Mouse (Mus musculus): ENCODE measurements at regions not wholly inside any gene's neighbourhood (a gene's known extent, or its start where the extent isn't known, plus 50 kb on each side); places are given as distances from the start of the nearest gene placed in this dataset.

DNA sequence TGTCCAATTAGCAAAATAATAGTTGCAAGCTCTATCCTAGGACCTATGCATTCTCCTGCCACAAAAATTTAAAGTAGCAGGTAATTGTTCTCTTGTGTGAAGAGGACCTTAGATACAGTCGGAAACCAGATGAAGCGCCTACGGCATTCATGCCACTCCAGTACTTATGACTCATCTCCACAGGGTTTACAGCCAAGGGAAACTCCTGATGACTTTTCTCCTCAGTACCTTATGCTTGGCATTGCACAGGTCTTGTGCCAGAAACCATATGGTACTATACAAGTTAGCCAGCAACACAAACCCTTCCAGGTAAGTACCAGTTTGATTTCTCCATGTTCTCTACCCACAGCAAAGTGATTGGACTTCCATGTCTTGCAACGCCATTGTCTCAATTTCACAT is 606.3 kb upstream of the Dmac1 start:
- no peak overlapping the region for H3K4me3 ChIP-seq
- H3K27me3 ChIP-seq: no peaks in the 10 kb centered on the region
- no peaks in the 10 kb centered on the region for H3K9me3 ChIP-seq
- no peak for ATAC-seq (ENCODE audit: low FRiP score, low read depth)
- no peaks in the 10 kb centered on the region for H3K4me1 ChIP-seq
- H3K27ac ChIP-seq (replicated peaks): no peak overlapping the region
- WGBS: 98% methylated on average over 4 of the region's 4 CpGs
- no peak overlapping the region for H3K4me2 ChIP-seq (replicated peaks)
- no peaks in the 10 kb centered on the region for H3K36me3 ChIP-seq
- H3K9ac ChIP-seq (replicated peaks): no peak overlapping the region

DNA sequence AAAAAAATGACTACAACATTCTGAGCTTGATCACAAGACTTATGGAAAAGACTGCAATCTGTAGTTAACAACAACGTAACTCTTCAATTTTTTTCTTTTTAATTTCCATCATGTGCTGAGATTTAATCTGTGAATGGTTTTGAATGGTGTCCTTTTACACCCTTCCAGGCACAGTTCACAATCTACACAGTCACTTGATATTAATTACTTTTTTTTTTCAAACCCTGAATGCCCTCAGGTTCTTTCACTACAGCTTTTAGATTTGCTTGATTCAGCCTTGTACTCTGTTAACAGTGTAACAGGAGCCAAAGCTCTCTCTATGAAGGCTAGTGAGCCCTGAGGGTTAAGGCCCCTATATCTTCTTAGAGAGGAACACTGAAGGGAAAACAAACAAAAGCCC is 591.7 kb upstream of the Dmac1 start:
- no peak overlapping the region for H3K9ac ChIP-seq (replicated peaks)
- H3K4me1 ChIP-seq: no peaks in the 10 kb centered on the region
- WGBS: 86% methylated on average over 1 of the region's 1 CpGs
- H3K27ac ChIP-seq (replicated peaks): no peak overlapping the region
- no peak overlapping the region for H3K4me2 ChIP-seq (replicated peaks)
- no peak for ATAC-seq (ENCODE audit: low FRiP score, low read depth)
- no peaks in the 10 kb centered on the region for H3K27me3 ChIP-seq
- H3K9me3 ChIP-seq: no peaks in the 10 kb centered on the region
- no peaks in the 10 kb centered on the region for H3K36me3 ChIP-seq
- no peak overlapping the region for H3K4me3 ChIP-seq

DNA sequence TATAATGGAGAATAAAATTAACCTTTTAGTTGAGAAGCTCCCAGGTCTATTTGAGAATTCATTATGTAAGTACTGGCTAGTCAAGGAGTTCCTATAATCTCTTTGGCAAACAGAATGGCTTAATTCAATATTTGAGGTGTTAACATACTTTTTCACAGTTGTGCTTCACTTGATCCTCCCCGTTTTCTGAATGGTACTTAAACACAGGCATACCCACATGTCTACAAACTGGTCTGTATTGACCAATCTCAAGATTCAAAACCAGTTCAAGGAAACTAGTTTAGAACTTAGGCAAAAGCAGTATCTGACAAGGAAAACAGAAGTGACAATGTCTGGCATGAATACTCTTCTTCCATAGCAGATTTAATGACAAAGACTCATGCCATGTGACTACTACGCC is 583.0 kb upstream of the Dmac1 start:
- ATAC-seq (ENCODE audit: low FRiP score, low read depth): no peak
- Histone ChIP-seq H3K9ac (replicated peaks) (no peak overlapping the region), H3K4me2 (replicated peaks) (no peak overlapping the region), H3K27me3 (no peaks in the 10 kb centered on the region), H3K4me3 (no peak overlapping the region), H3K36me3 (no peaks in the 10 kb centered on the region), H3K4me1 (peaks cover 3% of the 10 kb centered on the region), H3K27ac (replicated peaks) (no peak overlapping the region), H3K9me3 (no peaks in the 10 kb centered on the region)
- WGBS: 58% methylated on average over 2 of the region's 2 CpGs

DNA sequence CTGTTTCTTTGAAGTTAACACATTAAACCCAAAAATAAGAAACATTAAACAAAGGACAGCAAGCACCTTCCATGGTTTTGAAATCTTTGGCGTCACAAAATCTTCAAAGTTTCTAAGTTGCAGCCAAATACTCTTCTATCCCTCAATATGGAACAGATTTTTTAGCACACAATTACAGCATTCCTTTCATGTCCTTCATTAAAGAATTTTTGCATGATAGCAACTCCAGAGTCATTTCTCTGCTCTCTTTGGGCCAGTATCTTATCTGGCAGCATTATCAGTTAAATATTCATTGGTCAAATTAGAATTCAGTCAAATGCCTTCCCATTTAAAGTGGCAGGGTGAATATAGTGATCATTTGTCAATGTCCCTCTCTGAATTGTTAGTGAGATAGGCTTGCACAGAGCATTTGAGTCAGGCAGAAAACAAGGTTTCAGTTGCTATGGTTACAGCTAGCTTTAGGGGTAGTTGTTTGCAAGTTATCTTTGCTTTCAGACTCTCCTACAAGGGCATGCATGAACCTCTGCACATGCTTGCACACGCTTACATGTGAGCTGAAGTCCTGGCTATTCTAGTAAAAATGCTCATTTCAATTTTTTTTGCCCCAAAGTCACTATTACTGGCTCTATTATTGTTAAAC is 579.8 kb upstream of the Dmac1 start:
- Histone ChIP-seq H3K4me2 (replicated peaks) (no peak overlapping the region), H3K9me3 (no peaks in the 10 kb centered on the region), H3K36me3 (no peaks in the 10 kb centered on the region), H3K4me3 (no peak overlapping the region), H3K4me1 (peaks cover 8% of the 10 kb centered on the region), H3K27me3 (no peaks in the 10 kb centered on the region), H3K9ac (replicated peaks) (no peak overlapping the region), H3K27ac (replicated peaks) (no peak overlapping the region)
- ATAC-seq (ENCODE audit: low FRiP score, low read depth): peak; percentile 29; the same call in 1 of the 2 replicates
- 60% methylated on average over 2 of the region's 2 CpGs for WGBS

GRCm38 (mm10) chr4:75855688-75856296 is 577.7 kb upstream of the Dmac1 start:
- H3K4me1 ChIP-seq: peaks cover 8% of the 10 kb centered on the region
- H3K27ac ChIP-seq (replicated peaks): no peak overlapping the region
- H3K4me3 ChIP-seq: no peak overlapping the region
- H3K36me3 ChIP-seq: no peaks in the 10 kb centered on the region
- 15% methylated on average over 6 of the region's 6 CpGs for WGBS
- no peak overlapping the region for H3K4me2 ChIP-seq (replicated peaks)
- H3K9ac ChIP-seq (replicated peaks): no peak overlapping the region
- H3K9me3 ChIP-seq: no peaks in the 10 kb centered on the region
- H3K27me3 ChIP-seq: no peaks in the 10 kb centered on the region
- ATAC-seq (ENCODE audit: low FRiP score, low read depth): peak; percentile 35; the same call in 1 of the 2 replicates

- no peaks in the 10 kb centered on the region for H3K36me3 ChIP-seq
- no peaks in the 10 kb centered on the region for H3K4me1 ChIP-seq
- WGBS: 71% methylated on average over 2 of the region's 2 CpGs
- no peak overlapping the region for H3K9ac ChIP-seq (replicated peaks)
- no peak overlapping the region for H3K4me3 ChIP-seq
- no peak overlapping the region for H3K27ac ChIP-seq (replicated peaks)
- no peaks in the 10 kb centered on the region for H3K9me3 ChIP-seq
- ATAC-seq (ENCODE audit: low FRiP score, low read depth): no peak
- no peak overlapping the region for H3K4me2 ChIP-seq (replicated peaks)
- no peaks in the 10 kb centered on the region for H3K27me3 ChIP-seq
These were observed 572.2 kb upstream of the Dmac1 start for GRCm38 (mm10) chr4:75850343-75850742.

GRCm38 (mm10) chr4:75847675-75848385 is 569.7 kb upstream of the Dmac1 start:
- 92% methylated on average over 6 of the region's 6 CpGs for WGBS
- no peak for ATAC-seq (ENCODE audit: low FRiP score, low read depth)
- H3K36me3 ChIP-seq: no peaks in the 10 kb centered on the region
- H3K4me3 ChIP-seq: no peak overlapping the region
- no peak overlapping the region for H3K27ac ChIP-seq (replicated peaks)
- no peak overlapping the region for H3K4me2 ChIP-seq (replicated peaks)
- no peak overlapping the region for H3K9ac ChIP-seq (replicated peaks)
- no peaks in the 10 kb centered on the region for H3K9me3 ChIP-seq
- H3K4me1 ChIP-seq: no peaks in the 10 kb centered on the region
- no peaks in the 10 kb centered on the region for H3K27me3 ChIP-seq

DNA sequence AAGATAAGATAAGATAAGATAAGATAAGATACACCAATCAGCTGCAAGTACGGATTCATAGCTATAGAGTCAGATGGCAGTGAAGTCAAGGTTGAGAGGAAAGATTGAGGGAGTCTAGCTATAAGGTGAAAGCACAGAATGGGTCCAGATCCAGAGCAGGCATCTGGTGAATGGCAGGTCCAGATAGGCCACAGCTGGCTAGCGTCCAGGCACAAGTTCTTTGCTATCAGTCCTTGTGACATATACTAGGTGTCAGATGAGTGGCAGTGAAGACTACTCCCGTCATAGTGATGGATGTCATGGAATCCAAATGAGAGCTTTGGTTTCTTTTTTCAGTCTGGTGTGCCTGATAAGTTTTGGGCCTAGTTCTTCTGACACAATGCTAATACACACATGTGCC is 566.9 kb upstream of the Dmac1 start:
- Histone ChIP-seq H3K9me3 (no peaks in the 10 kb centered on the region), H3K4me3 (no peak overlapping the region), H3K27ac (replicated peaks) (no peak overlapping the region), H3K9ac (replicated peaks) (no peak overlapping the region), H3K4me2 (replicated peaks) (no peak overlapping the region), H3K27me3 (no peaks in the 10 kb centered on the region), H3K36me3 (no peaks in the 10 kb centered on the region), H3K4me1 (no peaks in the 10 kb centered on the region)
- ATAC-seq (ENCODE audit: low FRiP score, low read depth): no peak
- 91% methylated on average over 3 of the region's 3 CpGs for WGBS

GRCm38 (mm10) chr4:75838619-75839018 is 560.5 kb upstream of the Dmac1 start:
- no peak overlapping the region for H3K27ac ChIP-seq (replicated peaks)
- H3K4me2 ChIP-seq (replicated peaks): no peak overlapping the region
- no peaks in the 10 kb centered on the region for H3K36me3 ChIP-seq
- no peak overlapping the region for H3K9ac ChIP-seq (replicated peaks)
- no peak for ATAC-seq (ENCODE audit: low FRiP score, low read depth)
- 65% methylated on average over 4 of the region's 4 CpGs for WGBS
- H3K9me3 ChIP-seq: no peaks in the 10 kb centered on the region
- no peaks in the 10 kb centered on the region for H3K4me1 ChIP-seq
- no peak overlapping the region for H3K4me3 ChIP-seq
- H3K27me3 ChIP-seq: no peaks in the 10 kb centered on the region

DNA sequence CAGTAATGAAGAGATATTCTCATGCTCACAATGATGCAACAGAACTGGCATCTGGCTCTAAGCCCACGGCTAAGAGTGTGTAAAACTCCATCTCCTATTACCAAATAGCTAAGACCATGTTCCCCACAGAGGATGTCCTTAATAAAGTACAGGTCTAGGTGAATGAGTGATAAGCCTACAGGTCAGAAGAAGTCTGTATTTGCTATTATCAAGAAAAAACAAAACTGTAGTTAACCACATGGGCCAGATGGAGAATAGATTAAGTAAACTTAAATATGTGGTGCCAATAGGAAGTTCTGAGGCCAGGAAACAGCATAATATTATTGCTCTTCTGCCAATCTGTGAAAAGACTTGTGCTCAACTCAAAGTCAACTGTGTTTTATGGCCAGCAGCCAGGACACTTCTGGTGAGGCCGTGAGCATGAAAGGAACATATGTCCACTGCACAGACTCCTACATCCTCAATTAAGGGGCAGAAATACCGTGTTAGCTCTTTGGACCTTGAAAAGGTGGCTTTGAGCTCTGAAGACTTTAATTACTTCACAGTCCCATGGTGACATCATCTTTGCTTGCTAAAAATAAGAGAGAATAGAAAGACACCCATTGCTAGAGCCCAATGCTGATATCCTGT is 549.1 kb upstream of the Dmac1 start:
- H3K27ac ChIP-seq (replicated peaks): no peak overlapping the region
- ATAC-seq (ENCODE audit: low FRiP score, low read depth): no peak
- no peaks in the 10 kb centered on the region for H3K4me1 ChIP-seq
- H3K4me3 ChIP-seq: no peak overlapping the region
- 76% methylated on average over 3 of the region's 3 CpGs for WGBS
- no peaks in the 10 kb centered on the region for H3K9me3 ChIP-seq
- H3K27me3 ChIP-seq: no peaks in the 10 kb centered on the region
- no peak overlapping the region for H3K4me2 ChIP-seq (replicated peaks)
- no peak overlapping the region for H3K9ac ChIP-seq (replicated peaks)
- no peaks in the 10 kb centered on the region for H3K36me3 ChIP-seq

- Histone ChIP-seq H3K4me2 (replicated peaks) (no peak overlapping the region), H3K36me3 (no peaks in the 10 kb centered on the region), H3K27ac (replicated peaks) (no peak overlapping the region), H3K9me3 (no peaks in the 10 kb centered on the region), H3K27me3 (no peaks in the 10 kb centered on the region), H3K9ac (replicated peaks) (no peak overlapping the region), H3K4me3 (no peak overlapping the region), H3K4me1 (no peaks in the 10 kb centered on the region)
- ATAC-seq (ENCODE audit: low FRiP score, low read depth): no peak
- 80% methylated on average over 2 of the region's 2 CpGs for WGBS
These were observed 541.1 kb upstream of the Dmac1 start for GRCm38 (mm10) chr4:75819193-75819603.

DNA sequence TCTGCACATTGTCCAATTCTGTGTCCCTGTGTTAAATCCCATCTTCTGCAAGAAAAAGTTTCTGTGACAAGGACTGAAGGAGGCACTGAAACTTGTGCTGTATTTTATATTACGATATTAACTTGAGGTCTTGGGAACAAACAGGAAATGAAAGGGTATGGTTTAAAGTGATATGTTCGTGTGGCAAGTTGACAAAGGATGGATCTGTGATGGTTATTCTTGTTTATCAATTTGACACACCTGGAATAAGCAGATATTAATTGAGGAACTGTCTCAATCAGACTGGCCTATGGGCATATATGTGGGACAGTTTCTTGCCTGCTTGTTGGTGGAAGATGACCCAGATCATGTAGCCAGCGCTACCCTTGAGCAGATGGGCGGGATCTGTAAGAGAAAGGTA is 537.9 kb upstream of the Dmac1 start:
- no peaks in the 10 kb centered on the region for H3K36me3 ChIP-seq
- no peaks in the 10 kb centered on the region for H3K4me1 ChIP-seq
- no peaks in the 10 kb centered on the region for H3K9me3 ChIP-seq
- WGBS: 89% methylated on average over 4 of the region's 4 CpGs
- H3K27me3 ChIP-seq: no peaks in the 10 kb centered on the region
- H3K4me3 ChIP-seq: no peak overlapping the region
- H3K9ac ChIP-seq (replicated peaks): no peak overlapping the region
- ATAC-seq (ENCODE audit: low FRiP score, low read depth): no peak
- no peak overlapping the region for H3K4me2 ChIP-seq (replicated peaks)
- H3K27ac ChIP-seq (replicated peaks): no peak overlapping the region

All from midbrain, embryonic 12.5 days (tissue).